Mouse (Mus musculus) large intestine, adult 2 months (tissue): Measurements from ENCODE around the gene Dmbx1. TPM values are rescaled to one million over a fixed set of nuclear protein-coding genes. Genes with fewer than 3 reads are reported as not detected.

Experiments used
- DNase-seq: peaks from one replicate; pipeline ENCODE4 v3.0.0-alpha.2; 2012; ENCODE audit warnings: low read depth, low spot score
- WGBS: fragments of 180-500 bp; shearing (Covaris S2); methylation state at CpG from one replicate; pipeline ENCODE4 v1.1.7; 2018; 5-methylcytosine and 5-hydroxymethylcytosine counted together
- polyA plus RNA-seq: library from polyadenylated mRNA; depleted of rRNA; stranded (reverse); fragments of >200 nt; gene quantifications from 2 replicates; pipeline ENCODE4 v1.2.3, GENCODE M21; 2012

The Dmbx1 gene
- polyA plus RNA-seq, 1 experiment, result not detected

DNA sequence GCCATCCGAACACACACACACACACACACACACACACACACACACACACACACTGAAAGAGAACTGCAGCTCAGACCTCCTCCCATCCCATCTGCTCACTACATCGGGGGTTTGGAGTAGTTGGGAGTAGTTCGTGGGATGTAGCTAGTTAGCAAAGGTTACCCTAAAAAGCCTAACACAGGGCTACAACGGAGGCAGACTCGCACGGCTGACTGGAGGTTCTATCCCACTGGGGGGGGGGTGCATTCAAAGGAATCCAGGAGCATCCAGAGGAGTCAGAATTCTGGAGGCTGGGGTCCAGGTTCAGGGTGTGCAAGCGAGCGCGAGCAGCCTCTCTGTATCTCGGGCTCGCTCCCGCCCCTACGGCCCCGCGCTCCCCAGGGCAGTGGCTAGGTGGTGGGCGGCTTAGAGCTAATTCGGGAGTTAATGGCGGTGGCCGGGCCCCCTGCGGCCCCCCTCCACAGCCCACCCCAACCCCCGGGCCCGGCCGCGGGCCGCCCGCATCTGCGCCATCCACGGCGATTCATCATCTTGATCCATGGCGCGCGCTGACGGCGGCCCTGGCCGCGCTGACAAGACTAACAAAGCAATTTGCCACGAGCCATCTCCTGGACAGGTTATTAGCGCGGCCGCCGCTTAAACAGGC, 4.1 kb upstream of the Dmbx1 start:
- WGBS, result 3% methylated on average over 38 of the region's 41 CpGs
- DNase-seq, result no peak

DNA sequence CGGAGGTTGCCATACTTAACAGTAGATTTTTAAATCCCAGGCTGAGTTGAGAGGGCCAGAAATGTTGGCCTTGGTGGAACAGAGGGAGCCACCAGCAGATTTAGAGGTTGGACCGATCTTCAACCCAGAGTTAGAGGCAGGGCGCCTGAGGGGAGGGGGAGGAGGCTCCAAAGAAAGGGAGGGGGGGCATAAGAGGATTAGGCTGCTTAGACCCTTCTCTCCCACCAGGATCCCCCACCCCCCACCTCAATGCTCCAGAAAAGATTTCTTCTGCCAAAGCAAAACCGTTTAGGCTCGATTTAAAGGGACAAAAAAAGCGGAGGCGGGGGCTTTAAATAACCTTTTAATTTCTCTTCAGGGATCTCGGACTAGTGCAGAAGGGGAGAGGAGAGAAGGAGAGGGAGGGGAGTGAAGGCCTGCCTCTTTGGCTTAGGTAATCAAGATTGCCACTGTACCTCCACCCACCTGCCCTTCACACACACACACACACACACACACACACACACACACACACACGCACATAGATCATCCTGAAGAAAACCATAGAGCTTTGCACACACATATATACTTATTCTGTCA, 1.6 kb upstream of the Dmbx1 start:
- no peak for DNase-seq
- WGBS, result 13% methylated on average over 9 of the region's 9 CpGs

DNA sequence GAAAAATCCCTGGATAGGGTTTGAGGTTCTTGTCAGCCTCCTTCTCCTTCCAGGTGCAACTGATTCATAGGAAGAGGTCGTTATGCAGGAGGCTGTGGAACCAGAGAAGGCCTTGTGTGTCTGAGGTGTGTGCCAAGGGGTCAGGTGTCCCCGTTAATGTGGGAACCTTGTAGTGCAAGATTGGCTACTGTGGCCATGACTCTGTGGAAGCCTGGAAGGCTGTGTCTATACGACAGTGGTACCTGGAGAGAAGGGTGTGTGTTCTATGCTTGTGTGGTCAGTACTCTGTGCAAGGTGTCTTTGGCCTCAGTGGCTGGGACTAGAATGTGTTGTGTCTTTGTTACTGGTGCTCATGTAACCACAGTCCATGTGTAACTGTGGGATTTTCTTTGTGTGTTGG, 955 bp upstream of the Dmbx1 start:
- WGBS, result 11% methylated on average over 3 of the region's 3 CpGs

DNA sequence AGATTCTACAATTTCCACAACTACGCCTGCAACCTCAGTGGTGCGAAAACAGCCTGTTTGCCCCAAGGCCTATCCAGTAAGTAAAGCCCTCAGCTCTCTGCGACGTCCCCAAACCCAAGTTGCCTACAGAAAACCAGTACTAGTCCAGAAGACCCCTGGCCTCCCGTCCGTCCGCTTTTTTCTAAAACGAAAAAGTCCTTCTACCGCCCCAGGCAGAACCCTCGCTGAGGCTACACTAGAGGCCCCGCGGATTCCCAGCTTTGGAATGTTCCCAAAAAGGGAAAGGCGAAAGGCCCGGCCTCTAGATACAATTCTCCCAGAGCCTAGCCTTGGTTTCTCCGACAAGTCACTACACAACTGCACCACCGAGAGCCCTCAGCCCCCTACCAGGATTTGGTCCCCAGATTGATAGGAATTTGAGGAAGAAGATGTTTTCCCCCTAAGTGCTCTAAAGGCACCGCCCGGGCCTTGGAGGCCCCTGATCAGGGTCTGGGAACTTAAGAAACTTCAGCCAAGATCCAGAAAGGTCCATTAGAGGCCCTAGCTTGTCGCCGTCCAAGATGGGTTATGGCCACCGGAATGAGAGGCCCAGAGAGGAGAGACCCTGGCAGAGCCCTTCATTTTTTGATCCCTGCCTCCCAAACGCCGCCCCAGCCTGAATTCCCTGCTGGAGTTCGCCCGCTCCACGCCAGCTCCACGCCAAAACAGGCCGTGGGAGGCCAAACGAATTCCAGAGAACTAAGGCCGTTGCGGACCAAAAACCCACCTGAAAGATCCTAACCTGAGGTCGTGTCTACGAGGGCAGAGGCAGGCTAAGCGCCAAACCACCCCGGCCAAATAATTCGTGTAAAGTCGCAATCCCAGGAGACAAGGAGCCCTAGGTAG, 1.2 kb downstream of the Dmbx1 start:
- DNase-seq, result no peak
- 7% methylated on average over 37 of the region's 37 CpGs for WGBS

More for the DNA sequence above, 955 bp upstream of the Dmbx1 start:
- DNase-seq, result no peak

DNA sequence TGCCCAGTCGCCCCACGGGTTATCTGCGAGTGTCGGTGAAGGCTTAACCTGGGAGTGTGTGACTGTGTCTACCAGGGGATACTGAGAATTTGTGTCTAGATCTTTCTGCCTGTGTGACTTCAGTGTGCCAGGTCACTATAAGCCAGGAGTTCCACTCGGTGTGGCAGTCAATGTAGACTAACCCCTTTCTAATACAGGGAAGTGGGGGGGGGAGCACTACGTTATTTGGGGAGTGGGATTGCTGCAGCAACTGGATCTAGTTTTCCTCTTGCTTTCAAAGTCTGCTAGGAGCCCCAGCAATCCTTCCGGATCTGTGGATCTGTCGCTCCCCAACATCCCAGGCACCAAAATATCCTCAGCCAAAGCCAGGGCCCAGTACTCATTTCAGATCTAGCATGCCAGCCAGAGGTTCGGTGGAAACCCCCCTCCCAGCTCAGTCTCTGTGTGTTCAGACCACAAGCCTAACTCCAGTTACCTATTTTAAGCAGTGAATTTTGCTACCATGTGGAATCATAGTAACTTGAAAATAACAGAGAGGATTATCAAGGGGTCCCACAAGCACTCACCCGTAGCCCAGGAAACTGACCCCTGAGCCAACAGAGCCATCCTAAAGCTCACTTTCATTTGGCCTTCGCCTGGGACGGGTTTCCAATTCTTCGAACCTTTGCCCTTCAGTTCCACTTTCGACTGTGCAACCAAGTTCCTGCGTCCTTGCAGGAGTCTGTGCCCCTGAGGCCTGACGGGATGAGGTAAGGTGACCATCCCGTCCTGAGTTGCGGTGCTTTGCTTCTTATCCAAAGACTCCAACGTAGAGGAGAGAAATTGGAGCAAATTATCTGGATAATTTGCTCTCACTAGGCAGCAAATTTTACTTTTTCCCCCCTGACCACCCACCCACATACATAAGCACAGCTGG, 2.4 kb downstream of the Dmbx1 start:
- no peak for DNase-seq

DNA sequence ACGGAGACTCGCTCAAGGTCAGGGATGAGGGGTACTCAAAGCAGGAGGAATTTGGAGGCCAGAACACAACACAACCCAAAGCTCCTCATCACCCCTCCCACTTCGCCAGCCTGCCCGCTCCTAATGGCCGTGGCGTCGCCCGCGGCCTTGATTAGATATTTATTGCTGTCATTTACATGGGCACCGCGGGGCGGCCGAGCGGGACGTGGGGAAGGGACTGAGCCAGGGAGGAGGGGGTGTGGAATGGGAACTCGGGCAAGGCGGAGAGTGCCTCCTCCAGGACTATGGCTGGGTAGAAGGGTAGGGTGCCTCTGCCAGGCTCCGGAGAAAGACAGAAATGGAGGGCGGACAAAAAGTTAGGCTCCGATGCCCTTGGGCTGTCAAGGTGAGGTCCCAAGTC, 3.1 kb downstream of the Dmbx1 start:
- no peak for DNase-seq
- 3% methylated on average over 20 of the region's 20 CpGs for WGBS

More for the DNA sequence above, 2.4 kb downstream of the Dmbx1 start:
- WGBS, result 7% methylated on average over 19 of the region's 19 CpGs

DNA sequence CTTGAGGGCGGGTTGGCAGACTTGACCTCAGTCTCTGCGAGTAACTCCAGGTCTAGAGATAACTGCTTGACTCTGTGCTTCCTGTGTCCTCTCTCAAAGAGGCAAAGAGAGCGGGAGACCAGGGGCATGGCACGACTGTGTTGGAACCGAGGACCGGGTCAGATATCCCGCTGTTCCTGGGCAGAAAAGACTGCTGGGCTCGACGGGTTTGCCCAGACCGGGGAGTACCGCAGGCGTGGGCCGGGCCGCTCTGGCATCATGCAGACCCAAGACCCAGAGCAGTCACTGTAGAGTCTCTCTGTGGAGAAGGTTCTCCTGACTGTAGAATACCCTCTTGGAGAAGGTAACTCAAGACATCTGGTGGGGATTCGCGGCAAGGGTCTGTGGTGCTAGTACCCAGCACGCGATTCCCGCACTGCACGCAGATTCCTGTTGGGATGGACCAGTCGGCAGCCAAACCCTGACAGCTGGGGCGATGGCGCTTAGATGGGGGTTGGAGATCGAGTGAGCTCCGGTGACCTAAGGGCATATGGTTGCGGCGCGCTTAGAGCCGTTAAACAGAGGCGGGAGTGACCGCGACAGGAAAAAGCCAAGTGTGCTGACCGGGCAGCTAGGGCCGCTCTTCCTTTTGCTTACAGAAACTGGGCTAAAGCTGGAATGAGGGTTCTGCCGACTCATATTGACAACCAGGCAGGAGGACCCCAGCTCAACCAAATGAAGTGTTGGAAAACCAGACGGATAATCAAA, 3.7 kb downstream of the Dmbx1 start:
- DNase-seq, result no peak
- 3% methylated on average over 36 of the region's 36 CpGs for WGBS

DNA sequence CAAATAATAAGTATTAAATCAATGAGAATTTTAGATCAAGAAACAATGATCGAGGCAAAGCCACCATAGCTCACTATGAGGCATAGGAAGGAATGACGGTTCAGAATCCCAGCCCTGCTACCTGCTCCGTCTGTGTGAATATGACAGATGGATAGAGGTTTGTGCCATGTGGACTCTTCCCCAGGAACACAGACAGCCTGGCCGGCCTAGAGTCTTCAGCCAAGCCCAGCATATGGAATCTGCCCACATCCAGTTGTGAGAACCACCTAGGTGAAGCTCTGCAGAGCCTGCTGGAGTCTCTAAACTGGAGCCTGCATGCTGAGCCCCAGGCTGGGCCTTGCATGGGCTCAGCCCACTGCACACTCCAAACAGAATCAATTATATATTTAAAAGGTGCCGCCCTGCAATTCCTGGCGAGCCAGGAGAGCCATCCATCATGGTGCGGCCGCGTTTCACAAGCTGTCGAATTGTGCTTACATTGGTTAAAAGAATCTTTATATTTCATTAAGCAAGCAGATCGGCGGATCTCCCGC, 8.1 kb downstream of the Dmbx1 start:
- no peak for DNase-seq
- 52% methylated on average over 13 of the region's 13 CpGs for WGBS

DNA sequence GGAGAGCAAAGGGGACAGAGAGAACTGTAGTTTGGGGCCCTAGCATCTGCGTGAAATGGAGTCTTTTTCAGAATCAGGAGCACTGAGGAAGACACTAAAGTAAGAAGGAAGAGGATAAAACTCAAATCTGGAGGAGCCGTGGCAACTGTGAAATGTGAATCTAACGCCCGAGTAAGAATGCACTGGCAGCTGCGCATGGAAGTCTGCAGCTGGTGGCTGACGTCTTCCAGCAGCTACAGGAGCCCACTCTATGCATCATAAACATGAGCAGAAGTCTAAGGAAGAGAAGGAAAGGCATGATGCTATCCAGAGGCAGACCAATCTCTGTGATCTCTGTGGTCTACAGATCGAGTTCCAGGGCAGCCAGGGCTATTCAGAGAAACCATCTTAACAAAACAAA, 12.1 kb downstream of the Dmbx1 start:
- no peak for DNase-seq
- 40% methylated on average over 7 of the region's 7 CpGs for WGBS

DNA sequence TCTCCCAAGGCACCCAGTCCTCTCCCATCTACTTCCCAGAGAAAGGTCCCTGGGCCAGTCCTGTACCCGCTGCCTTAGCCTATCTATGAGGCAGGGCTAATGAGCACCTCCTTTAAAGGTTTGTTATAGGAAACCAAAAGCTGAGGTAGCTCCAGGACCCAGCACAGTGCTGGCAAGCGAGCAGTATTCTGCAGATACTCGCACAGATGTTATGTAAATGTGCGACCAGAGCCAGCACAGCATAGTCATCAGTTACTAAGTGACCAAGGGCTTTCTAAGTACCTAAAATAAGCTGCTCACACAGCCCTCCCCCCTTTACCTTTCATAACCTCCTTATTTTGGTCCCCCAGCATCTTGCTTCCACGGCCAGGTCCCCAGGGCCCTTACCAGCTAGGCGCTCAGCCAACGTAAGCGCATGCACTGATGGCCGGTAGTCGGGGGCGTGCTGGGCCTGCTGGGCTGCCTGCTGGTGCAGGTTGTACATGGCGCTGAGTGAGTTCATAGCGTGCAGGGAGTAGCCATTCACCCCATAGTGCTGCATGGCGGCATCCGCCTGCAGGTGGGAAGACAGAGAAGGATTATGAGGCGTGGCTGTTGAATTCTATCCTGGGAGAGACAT, 16.4 kb downstream of the Dmbx1 start:
- no peak for DNase-seq
- 75% methylated on average over 16 of the region's 16 CpGs for WGBS

DNA sequence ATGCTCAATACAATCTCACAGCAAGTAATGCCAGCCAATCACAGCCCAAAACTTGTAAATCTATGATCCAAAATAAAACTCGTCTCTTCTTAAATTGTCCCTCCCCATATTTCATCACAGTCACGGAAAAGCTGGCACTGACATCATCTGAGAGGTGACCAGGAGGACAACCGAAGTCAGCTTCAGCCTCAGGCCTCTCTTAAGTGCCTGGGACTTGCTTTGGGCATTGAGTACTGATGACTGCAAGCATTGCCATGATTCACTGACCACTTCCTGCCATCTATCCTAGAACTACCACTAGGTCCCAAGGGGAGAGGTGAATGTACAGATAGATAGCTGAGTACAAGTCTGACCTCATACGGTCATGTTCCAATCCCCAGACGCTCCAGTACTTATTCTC, 17.0 kb downstream of the Dmbx1 start:
- 78% methylated on average over 5 of the region's 5 CpGs for WGBS
- DNase-seq, result no peak

DNA sequence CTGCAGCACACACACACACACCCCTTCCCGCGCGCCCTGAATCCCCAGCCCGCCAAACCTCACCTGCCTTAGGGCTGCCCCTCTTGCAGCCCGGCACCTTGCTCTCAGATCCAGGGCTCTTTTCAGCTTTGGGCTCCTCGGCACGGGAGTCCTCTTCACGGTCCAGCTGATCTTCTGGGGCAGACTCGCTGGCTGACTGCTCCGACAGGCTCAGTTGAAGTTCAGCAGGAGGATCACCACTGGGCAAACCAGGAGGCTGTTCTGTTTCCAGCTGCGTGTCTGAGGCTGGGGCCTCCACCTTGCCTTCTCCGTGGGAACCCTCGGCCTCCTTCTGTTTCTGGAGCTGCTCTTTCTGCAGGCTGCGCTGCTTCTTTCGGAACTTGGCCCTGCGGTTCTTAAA, 19.8 kb downstream of the Dmbx1 start:
- no peak for DNase-seq
- WGBS, result 83% methylated on average over 16 of the region's 16 CpGs

DNA sequence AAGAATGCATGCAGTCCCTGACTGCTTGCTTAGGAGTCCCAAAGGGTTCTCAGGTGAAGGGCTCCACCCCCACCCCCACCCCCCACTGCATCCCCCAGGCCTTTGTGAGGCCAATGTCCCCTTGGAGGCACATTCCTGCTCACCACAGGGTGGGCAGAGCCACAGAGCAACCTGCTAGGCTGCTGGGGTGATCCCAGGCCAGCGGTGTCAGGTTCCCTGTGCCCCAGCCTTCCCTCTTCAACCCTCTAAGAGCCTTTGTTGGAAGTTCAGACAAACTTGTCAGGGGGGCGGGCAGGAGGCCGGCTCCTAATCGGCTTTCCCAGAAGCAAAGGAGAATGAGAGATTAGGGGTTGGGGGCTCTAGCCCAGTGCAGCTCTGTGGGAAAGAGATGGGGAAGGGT, 28.1 kb downstream of the Dmbx1 start:
- 25% methylated on average over 4 of the region's 4 CpGs for WGBS
- DNase-seq, result no peak

DNA sequence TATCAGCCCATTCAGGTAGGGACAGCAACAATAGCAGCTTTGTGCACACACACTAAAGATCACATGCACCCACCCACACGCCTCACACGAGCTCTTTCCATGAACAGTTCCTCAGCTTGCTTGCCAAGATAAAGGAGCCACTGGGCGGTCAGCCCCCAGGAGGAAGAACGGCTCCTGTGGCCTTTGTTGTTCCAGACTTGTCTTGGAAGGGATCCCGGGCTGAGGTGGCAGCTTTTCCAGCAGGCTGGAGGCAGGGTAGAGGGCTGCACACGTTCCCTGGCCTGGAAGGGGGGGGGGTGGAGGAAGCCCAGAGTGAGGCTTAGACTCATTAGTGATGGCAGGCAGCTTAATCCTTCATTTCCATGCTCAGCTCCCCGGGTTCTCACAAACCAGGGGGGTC, 31.1 kb downstream of the Dmbx1 start:
- WGBS, result 9% methylated on average over 7 of the region's 7 CpGs
- DNase-seq, result no peak

DNA sequence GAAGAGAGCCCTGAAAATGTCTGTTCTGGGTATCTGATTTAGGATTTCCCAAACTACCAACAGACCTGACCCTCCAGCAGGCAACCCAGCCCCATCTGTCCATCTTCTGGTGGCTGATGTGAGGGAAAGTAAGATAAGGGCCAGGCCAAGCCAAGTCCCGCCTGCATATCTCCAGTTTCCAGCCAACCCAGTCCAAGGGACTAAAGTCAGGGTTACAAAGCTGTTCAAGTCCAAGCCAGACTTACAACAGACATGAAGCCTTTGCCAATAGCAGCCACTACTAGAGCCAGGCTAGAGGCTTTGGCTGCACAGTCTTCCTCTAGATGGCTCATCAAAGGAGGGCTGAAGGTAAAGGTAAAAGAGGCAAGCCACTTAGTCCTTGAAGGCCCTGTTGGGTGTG, 31.7 kb downstream of the Dmbx1 start:
- WGBS, result 41% methylated on average over 1 of the region's 1 CpGs
- no peak for DNase-seq

DNA sequence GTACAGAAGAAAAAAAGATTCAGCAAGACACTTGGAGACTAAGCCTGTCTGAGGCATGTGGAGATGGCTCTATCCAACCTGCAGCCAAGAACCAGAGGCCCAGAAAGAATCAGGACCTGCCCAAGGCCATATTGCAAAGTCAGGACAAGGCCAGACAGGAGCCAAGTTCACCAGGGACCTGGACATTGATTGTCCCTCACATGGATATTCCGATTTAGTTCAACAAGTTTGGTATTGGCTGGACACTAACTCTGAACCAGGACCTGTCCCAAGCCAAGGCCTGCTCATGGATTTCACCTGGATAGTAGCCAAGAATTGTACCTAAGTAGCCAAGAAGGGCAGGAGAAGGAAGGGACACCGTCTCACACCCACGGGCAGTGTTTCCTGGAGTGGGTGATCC, 32.9 kb downstream of the Dmbx1 start:
- 69% methylated on average over 3 of the region's 3 CpGs for WGBS

DNA sequence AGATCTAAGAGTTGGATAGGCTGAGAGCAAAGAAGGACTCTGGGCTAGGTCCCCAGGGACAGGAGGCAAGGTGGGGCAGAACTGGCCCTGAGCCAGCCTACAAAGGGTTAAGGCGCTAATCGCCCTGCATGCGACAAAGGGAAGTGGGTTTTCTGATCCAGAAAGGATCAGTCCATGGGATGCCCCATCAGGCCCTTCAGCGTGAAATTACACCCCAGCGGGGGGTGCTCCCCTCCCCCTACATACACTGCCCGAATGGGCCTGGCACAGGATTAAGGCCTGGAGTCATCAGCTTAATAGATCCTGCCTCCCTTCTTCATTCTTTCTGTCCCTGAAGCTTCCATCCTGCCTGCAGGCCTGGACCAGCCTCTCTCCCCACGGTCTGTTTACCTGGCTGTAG, 34.0 kb downstream of the Dmbx1 start:
- WGBS, result 30% methylated on average over 7 of the region's 7 CpGs

More for the DNA sequence above, 32.9 kb downstream of the Dmbx1 start:
- DNase-seq, result no peak

DNA sequence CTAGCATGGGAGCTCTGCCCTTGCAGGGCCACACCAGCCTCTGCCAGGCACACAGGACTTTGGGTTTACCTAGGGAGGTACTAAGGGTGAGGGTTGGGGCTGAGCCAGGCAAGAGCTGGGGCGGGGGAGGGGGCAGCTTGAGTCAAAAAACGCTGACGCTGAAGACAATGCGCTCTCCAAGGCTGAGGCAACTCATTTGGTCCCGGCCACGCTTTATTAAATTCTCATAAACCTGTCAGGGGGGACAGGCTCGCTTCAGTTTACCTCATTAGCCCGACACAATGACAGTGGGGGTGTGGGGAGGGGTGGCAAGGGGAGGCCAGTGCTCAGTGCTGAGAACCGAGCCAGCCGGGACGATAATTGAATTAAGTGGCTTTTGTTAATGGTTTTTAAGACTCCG, 35.4 kb downstream of the Dmbx1 start:
- DNase-seq, result no peak
- 33% methylated on average over 12 of the region's 12 CpGs for WGBS

More for the DNA sequence above, 34.0 kb downstream of the Dmbx1 start:
- no peak for DNase-seq
